Mouse (Mus musculus) brain, adult 2 months (tissue): ENCODE measurements around the gene Cabp2.
"Not testable (repeated sequence)": the region's sequence is repeated elsewhere in the genome, so short reads cannot be mapped to it uniquely, and the experiment has no call there.

Source experiments
- DNase-seq: peaks from one replicate; pipeline ENCODE4 v3.0.0; 2011; ENCODE audit warnings: low read depth, low spot score

The Cabp2 gene

DNA sequence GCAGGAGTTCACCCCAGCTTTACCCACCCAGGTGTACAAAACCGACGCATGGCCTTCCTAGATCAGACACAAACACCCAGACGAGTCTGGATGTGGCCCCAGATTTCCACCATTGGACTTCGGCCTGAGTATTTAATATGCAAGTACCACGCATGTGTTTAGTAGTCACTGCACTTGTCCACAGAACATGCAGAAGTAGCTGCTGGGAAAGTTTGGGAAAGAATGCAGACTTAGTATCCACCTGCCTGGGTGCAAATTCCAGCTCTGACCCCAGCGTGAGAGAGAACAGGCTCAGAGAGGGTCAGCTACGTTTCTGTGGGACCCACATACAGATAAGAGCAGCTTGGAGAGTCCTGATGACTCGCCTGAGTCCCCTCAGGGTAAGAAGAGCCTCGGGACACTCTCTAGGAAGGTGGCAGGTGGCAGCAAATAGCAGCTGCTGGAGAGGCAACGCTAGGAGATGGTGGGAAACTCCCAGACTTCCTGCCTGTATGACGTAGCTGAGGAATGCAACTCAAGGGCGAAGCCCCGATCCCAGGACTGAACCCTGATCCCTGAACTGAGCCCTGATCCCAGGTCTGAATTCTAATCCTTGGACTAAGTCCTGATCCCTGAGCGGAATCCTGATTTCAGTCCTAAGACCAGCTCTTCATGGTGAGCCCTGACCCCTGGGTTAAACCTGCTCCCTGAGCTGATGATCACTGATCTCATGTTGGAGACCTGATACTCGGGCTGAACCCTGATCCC lies 25.3 kb upstream of the Cabp2 start:
- DNase-seq, result no peak

DNA sequence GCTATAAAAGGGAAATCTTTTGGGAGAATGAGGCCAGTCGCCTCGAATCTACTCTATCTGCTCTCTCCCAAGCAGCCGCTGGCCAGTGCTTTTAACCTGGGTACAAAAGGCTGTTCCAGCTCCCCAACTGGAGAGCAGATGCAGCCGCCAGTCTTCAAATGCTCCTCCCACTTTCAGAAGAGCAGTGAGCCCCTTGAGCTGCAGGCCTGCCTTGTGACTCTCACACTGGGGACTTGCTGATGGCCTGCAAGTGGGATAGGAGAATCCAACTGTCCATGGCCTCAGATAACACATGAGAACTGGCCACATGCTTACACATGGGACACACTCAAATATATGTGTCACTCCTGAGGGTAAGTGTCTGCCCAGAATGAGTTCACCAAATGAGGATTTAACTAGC lies 24.7 kb upstream of the Cabp2 start:
- DNase-seq, result no peak

DNA sequence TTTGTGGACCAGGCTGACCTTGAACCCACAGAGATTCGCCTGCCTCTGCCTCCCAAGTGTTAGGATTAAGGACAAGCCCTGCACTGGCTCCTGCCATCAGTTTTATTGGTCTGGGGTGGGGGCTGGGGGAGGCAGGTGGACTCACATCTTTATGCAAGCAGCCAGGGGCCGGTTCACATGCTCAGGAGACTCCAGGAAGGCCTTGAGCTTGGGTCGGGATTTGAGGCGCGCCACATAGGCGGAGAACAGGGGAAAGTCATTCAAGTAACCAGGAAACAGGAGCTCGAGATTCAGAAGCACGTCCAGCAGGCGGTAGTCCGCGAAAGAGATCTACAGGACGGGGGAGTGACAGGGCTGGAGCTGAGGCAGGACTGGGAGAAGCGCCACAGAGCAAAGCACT lies 24.0 kb upstream of the Cabp2 start:
- DNase-seq, result no peak

DNA sequence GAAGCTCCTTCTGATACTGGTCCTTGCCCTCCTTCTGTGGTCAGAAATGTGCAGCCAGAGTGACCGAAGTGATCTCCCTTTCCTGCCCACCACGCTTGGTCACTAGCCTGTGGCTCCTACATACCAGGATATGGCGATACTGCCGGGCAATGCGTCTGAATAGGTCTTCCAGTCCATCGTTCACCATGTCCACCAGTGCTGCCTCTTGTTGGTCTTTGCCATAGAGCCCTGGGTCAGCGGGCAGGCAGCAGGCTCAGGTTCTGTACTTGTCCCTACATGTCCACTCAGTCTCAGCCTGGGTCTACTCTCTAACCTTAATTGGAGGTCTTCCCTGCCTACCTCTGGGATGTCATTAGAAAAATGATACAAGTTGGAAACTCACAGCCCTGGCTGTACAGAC lies 23.4 kb upstream of the Cabp2 start:
- DNase-seq, result no peak

DNA sequence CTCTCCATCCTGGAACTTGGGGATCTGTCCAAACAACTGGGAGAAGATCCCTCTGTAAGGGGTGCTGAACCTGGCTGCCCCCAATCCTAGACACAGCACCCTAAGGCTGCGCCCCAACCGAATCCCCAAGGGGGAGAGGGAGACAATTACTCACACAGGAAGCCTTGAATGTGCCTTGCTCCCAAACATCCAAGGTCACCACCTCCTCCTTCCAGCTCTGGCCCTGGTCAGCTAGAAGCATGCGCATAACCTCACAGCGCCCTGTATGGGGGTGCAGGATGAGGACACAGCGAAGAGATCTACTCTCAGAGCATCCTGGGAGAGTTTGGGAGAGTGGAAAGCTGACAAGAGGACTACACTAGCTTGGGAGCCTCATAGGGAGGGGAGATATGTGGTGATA lies 22.8 kb upstream of the Cabp2 start:
- DNase-seq, result no peak

DNA sequence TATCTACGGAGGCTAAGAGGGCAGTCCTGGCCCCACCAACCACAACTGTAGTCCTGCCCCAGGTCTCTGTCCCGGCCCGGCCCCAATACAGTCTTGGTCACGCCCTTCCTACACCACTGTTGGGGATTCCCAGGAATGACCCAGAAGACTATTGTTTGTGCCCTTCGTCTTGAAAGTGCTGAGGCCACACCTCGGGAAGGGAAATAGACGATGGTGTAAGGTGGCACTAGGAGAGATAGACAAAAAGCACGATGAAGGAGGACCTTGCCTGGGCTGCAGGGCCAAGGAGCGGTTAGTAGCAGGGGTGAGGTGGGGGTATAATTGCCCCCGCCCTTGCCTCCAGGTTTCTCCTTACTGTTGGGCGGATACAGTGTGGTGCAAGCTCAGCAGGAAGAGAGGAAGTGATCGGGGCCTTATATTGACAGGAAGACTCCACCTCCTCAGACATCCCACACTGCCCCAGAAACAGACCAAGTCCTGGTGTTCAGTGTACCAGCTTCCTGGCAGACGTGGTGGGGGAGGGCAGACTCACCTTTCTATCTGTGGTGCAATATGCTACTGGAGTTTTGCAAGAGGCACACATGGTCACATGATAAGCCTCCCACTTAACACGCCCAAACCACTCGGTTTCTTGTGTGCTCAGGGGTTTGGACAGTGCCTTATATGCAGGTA lies 22.2 kb upstream of the Cabp2 start, which contains the start of gene Gstp3:
TSS of gene Gstp3 (minus strand) at position 501 of the 672 bp plus-strand sequence.
- no peak for DNase-seq

DNA sequence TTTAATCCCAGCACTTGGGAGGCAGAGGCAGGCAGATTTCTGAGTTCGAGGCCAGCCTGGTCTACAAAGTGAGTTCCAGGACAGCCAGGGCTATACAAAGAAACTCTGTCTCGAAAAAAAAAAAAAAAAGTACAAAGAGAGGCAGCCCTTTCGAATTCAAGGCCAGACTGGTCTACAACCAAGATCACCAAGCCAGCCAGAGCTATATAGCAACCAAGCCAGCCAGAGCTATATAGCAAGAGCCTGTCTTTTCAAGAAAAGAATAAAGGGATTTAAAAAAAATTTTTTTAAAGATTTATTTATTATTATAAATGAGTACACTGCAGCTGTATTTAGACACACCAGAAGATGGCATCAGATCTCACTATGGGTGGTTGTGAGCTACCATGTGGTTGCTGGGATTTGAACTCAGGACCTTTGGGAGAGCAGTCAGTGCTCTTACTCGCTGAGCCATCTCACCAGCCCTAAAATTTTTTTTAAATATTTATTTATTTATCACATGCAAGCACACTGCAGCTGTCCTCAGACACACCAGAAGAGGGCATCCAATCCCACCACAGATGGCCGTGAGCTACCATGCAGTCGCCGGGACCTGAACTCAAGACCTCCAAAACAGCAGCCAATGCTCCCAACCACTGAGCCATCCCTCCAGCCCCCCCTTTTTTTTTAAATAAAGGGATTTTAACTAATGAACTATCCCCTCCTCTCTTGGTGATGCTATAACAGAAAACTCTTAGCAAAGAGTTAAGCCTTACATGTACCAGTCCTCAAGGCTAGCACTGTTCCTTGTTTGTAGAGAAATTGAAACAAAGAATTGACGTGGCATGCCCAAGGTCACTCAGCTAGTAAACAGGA lies 21.1 kb upstream of the Cabp2 start:
- DNase-seq, result not testable (repeated sequence)

DNA sequence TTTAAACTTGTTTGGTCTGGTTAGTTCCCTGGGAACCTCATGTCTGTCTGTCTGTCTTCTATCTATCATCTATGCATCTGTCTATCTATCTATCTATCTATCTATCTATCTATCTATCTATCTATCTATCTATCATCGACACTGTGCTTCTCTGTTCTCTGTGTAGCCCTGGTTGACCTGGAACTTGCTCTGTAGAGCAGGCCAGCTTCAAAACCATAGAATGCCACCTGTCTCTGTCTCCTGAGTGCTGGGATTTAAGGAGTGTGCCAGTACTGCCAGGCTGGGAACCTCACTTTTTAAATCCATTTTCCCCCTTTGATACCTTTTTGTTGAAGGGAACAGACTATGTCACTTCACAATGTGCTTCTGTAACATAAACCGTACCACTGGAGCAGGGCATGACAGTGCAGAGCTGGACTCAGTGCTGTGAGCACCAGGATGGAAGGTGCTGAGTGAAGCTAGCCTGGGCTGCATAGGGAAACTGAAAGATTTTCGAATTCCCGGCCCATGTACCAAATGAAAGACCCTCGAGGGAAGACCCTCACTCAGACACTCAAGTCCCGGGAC lies 20.4 kb upstream of the Cabp2 start:
- no peak for DNase-seq

DNA sequence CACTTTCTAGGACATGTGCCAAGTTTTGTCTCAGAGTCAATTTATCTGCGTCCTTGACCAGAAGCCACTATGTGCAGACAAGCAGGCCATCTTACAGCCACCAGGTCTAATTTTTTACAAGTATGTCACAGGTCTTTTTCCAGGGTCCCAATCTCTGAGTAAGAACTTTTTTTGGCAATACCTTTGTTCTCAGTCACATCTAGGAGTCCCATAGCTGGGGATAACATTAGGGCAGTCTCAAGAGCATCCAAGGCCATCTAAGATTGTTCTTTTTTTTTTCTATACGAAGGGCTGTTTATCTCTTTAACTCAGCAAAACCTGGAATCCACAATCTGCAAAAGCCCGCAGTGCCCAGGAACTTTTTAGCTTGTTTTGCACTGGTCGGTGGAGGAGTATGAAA lies 18.0 kb upstream of the Cabp2 start:
- DNase-seq, result not testable (repeated sequence)

DNA sequence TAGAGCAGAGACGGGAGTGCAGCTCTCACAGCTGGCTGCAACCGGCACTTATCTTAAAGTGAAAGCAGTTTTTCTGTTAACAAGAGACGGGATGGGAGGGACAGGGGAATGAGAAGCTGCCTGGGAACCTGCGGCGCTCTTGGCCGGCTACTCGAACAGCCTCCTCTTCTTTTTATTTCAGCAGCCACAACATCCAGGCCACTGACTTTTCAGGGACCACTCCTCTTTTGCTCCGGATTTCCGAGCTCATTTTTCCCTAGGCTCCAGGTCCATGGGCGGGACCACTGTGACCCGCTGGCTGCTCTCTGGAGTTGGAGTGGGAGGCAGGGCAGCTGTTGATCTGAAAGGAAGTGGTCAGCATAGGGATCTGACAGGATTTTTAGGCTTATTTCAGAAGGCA lies 16.9 kb upstream of the Cabp2 start:
- not testable (repeated sequence) for DNase-seq

DNA sequence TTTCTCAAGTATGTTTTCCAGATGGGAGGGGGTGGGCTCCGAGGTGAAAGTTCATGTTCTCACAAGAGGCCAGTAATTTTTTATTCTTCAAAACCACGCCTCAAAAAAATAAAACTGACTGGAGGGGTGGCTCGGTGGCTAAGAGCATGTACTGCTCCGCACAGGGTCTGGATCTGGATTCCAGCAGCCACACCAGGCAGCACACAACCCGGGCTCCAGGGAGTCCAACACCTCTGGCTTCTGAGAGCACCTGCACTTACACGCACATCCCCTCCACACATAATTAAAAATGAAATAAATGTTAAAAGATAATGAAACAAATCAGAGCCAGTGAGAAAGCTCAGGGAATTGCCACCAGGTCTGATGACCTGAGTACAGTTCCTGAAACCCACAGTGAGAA lies 15.1 kb upstream of the Cabp2 start:
- DNase-seq, result no peak

DNA sequence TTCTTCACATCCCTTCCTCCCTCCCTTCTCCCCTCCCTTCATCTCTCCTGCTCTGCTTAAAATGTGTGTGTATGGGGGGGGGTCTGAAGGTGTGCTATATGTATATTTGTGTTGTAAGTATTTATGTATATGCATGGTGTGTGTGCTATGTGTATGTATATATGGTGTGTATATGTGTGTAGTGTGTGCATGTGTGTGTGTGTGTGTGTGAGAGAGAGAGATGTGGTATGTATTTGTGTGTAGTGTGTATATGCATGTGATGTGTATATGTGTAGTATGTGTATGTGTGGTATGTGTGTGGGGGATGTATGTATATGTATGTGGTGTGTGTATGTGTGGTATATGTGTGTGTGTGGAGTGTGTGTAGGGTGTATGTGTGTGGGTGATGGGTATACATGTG lies 14.5 kb upstream of the Cabp2 start:
- no peak for DNase-seq

DNA sequence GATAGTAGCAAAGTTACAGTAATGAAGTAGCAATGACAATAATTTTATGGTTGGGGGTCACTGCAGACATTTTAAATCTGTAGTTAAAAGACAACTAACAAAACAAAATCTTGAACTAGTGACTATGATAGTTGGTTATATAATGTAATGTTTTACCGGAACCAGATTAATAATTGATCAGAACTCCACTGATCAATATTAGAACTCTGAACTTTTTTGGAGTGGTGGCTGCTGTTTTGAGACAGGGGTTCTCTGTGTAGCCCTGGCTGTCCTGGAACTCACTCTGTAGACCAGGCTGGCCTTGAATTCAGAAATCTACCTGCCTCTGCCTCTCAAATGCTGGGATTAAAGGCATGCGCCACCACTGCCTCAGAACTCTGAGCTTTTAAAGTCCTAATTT lies 13.1 kb upstream of the Cabp2 start:
- not testable (repeated sequence) for DNase-seq

DNA sequence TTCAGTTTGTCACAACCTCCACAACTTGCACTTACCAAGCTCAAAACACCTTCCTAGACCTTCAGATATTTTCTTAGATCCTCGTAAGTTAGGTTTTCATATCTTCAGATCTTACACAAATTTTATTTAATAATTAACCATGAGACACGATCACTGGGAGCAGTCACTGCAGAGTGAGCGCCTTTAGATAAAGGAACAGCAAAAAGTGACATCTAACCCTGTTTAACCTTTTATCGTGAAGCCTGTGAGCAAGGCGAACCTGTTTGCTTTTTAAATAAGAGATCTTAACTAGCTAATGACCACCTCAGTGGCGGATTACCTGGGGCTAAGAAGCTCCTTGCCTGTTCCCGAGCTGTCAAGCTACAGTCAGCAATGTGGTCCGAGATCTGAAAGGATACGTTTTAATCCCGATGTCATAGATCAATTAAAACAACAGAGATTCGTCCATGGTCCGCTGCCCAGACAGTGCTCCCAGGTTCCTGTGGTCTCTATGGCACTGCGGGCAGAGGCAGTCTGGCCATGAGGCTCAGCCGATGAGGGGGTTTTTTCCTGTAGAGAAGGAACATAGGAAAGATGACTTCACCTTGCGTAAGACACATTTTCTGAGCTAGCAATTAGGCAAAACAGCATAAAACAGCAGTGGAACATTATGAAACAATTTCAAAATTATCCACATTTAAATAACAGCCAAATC lies 12.5 kb upstream of the Cabp2 start:
- no peak for DNase-seq

DNA sequence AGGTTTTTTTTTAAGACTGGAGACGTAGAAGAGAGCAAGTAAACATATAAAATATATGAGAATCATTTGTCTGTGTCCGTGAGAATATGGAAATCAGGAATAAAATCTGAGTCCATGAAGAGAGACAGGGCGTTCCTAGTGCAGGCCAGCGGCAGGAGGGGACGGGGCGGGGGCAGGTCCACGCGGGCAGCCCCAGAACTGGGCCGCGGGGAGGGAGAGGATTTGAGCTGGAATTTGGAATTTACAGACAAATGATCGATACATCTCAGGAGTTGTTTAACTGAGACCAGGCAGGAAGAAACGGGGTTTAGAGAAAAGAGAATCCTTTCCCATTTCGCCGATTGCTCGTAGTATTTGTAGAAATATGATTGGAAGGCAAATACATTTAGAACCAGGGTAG lies 11.1 kb upstream of the Cabp2 start:
- no peak for DNase-seq

DNA sequence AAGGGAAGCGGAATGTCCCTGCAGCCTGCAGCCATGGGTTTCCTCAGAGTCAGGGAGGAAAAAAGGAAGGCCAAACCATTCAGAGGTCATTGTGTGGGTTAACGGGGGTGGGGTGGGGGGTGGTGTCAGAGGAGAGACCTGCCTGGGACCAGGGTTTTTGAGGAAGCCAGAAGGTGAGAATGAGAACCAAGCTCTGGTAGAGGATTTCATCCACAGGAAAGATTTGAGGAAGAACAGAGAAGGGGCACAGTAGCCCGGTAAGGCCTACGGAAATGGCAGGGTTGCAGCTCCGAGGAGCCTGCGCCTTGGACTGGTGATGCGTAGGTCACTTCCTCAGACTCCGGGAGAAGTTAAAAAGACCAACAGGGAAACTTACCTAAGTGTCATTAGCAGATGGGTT lies 10.6 kb upstream of the Cabp2 start:
- no peak for DNase-seq

DNA sequence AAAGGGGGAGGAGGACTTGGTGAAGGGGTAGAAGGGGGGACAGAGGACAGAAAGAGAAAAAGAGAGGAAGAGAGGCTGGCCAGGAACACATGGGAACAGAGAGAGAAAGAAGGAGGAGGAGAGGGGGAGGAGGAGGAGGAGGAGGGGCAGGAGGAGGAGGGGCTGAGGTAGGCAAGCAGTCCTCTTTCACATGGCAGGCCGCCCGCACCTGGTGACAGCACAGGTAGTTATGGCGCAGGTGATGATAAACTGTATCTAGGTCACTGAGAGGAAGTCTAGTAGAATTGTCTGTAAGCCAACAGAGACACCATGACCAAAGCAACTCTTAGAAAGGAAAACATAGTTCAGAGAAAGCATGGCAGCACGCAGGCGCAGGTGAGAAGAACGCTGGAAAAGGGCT lies 10.0 kb upstream of the Cabp2 start:
- DNase-seq, result peak; percentile 39

DNA sequence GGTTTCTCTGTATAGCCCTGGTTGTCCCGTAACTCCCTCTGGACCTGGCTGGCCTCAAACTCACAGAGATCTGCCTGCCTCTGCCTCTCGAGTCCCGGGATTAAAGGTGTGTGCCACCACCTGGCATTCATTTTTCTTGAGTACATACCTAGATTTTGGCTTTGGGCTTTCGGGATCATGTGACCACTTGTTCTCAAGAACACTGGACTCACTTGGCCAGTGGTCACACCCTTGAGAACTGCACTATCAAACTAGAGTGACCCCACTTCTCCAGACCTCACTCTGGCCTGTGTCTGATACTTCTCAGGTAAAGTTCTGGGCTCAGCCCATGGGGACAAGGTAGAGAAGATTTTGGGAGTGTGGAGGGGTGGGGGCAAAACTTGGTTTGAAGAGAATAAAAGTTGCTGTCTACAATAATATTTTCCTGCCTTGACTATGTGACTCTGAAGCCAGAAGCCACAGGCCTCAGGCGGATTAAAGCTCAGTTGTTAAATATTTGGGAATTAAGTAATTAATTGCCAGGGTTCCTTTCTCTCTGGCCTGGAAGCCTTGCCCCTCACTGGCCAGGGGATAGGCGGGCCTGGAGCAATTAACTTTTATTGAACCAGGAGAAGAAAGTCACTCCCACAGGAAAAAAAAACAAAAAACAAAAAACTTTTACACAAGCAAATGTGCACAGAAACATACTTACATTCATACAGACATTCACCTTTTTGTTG lies 8.5 kb upstream of the Cabp2 start:
- no peak for DNase-seq

DNA sequence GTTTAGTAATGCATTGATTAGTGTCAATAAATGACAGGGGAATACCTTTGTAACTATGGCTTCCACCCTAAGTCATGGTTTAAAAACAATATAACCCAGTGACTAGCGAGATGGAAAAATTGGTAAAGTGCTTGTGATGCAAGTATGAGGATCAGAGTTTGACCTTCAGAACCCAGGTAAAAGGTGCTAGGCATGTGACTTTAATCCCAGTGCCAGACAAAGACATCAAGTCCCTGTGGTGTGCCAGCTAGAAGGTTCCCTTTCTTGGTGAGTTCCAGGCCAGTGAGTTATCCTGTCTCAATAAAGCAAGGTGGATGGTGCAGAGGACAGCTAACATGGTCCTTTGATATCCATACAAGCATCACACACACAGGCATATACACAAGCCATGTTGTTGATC lies 5.8 kb upstream of the Cabp2 start:
- DNase-seq, result no peak

DNA sequence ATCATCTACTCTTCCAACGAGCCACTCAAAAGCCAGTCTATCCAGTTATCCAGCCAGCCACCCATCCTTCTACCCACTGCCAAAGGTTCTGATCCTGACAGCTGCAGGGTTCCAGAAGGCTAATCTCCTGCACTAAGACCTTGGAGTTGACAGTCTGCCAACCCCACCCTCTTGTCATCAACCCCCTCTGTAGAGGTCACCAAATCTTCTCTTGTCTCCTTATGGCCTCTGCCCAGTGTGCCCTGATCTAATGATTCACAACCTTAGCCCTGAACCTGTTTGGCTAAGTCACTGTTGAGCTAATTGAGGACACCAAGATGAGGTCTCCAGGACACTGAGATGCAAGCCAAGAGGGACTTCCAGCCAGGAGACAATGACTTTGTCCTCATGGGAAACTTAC lies 1.8 kb upstream of the Cabp2 start:
- DNase-seq, result no peak

DNA sequence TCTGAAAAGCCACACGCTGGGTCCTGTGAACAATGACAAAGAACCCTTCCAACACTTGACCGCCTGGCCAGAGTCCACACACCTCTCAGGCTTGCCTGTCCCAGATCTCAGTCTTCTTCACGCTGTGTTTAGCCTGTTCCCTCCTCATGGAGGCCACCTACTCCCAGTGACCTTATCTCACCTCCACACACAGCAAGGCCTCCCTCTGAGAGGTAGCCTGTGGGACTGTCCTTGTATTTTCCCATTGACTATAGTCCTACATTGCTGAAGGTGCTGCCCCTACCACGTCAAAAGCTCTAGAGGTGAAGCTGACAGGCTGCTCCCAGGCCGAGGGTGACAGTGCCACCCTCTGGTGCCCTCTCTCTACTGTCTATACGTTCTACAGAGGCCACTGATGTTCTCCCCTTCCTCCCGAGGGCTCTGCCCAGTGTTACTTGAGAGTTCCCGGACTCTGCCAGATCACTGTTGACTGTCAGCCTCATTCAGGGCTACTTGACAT lies 818 bp upstream of the Cabp2 start:
- DNase-seq, result peak; percentile 98
